Mouse (Mus musculus) adrenal gland, postnatal 4 days (tissue): ENCODE measurements around the gene Pmm1. TPM values are rescaled to one million over a fixed set of nuclear protein-coding genes. Genes with fewer than 3 reads are reported as not detected.
"Not testable (repeated sequence)": the region's sequence is repeated elsewhere in the genome, so short reads cannot be mapped to it uniquely, and the experiment has no call there.

Source experiments
- DNase-seq, 2 experiments: peaks; one replicate each; pipeline ENCODE4 v3.0.0; 2021 to 2022; ENCODE audit warnings: low spot score in 2 of 2, mixed read lengths in 2 of 2
- total RNA-seq, 2 experiments: library from RNA; stranded (reverse); gene quantifications; 2 replicates each; pipeline ENCODE4 v1.2.3; 2021

The Pmm1 gene
- total RNA-seq, 2 experiments from 2014 or later: 94.6 to 101 TPM

DNA sequence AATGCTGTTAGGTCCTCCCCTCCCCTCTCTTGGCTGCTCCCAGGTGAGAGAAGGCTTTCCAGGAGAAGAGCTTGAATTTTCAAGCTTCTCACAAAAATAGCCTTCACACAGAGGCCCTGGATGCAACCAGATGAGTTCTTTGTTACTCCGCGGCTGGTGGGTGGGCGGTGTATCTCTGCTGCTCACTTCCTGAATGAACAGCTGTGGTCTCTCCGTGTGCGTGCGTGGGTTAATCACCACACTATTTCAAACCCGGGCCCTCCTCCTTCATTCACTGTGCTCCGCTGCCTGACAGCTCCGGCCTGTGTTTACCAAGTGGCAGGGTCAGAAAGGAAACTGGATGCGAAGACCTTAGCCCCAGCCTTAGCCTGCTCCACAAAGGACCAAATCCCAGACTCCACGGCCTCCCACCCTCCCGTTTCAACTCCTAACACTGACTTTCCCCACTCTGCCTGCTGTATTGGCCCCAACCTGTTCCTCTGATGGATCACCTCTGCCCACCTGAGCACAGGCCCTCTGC, 27.7 kb downstream of the Pmm1 start:
- no peak for DNase-seq

DNA sequence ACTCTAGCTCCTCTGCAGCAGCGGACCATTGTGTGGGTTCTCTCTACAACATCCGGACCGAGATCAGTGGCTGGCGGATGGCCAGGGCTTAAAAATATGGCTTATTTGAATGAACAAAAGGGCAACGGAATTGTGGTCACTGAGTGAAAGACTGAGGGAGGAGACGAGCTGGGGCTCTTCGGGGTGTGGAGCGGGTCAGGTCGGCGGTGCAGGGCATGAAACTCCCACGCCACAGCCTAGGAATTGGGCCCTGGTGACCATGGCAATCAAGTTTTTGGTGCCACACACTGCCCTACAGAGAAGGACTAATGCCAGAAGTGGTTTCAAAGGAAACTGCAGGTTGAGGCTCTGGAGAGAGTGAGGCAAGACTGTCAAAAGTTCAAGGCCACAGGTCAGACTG, 32.5 kb downstream of the Pmm1 start:
- no peak for DNase-seq

DNA sequence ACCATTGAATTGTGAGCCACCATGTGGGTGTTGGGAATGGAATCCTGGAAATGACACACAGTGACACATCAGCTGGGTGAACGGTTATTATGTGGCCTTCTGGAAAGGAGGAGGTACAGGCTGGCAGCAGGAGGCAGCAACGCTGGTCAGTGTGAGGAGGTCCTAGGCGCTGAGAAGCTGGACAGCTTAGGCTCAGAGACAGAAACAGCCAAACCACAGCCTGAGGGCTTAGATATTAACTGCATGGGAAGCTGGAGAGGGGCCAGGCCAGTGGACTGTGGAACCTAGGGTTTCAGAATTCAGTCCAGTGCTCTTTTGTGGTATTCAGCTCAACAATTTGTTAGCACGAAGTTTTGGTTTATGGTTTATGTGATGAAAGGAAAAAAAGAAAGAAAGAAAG, 33.0 kb downstream of the Pmm1 start:
- DNase-seq: no peak

GRCm38 (mm10) chr15:81926446-81926822, 34.3 kb downstream of the Pmm1 start:
- DNase-seq: no peak

DNA sequence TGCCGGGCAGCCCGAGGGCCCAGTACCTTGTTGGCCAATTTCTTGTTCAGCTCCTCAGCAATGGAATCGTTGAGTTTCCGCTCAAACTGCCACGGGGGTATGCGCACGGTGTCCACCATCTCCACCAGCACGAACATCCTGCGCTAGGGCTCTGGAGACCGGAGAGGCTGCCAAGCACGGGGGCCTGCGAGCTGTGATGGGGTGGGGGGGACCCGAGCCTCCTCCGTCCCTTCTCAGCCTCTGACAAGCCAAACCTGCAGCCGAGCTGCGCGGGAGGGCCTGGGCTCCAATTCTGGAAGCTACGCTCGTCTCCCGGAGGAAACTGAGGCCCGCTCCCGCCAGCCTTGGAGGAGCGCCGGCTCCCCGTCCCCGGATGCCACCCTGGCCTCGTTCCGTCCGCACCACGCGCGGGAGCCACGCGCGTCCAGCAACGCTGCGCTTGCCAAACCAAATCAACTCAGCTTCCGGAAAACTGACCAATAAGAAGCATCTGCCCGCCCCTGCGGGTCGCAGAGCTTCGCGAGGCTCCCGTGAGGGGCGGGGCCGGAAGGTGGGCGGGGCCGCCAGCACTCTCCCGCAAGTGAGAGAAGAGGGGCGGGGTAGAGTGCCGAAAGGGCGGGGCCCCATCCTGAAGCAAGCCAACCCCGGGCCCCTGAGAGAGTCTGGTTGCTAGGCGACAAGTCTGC, 34.8 kb downstream of the Pmm1 start, which contains the start of gene Polr3h:
Gene Polr3h (minus strand): TSS at position 481 of the 686 bp plus-strand sequence.
- DNase-seq: peak; percentile 74 to 89

DNA sequence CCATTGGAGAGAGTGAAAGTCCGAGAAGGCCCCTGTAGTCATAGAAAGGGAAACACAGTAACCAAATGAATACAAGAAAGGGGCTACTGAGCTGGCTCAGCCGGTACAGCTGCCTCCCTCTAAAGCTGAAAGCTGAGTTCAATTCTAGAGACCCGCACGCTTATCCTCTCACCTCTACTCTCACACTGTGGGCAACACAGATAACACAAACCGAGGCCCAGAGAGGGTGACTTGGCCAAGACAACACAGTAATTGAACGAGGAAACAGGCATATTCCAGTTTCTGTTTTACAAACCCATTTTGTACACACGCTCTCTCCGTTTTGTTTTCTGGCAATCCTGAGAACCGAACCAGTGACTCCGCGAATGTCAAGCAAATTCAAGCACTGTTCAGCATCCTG, 35.8 kb downstream of the Pmm1 start:
- DNase-seq: no peak

- no peak for DNase-seq
Measured at GRCm38 (mm10) chr15:81921255-81921654, 39.5 kb downstream of the Pmm1 start.

DNA sequence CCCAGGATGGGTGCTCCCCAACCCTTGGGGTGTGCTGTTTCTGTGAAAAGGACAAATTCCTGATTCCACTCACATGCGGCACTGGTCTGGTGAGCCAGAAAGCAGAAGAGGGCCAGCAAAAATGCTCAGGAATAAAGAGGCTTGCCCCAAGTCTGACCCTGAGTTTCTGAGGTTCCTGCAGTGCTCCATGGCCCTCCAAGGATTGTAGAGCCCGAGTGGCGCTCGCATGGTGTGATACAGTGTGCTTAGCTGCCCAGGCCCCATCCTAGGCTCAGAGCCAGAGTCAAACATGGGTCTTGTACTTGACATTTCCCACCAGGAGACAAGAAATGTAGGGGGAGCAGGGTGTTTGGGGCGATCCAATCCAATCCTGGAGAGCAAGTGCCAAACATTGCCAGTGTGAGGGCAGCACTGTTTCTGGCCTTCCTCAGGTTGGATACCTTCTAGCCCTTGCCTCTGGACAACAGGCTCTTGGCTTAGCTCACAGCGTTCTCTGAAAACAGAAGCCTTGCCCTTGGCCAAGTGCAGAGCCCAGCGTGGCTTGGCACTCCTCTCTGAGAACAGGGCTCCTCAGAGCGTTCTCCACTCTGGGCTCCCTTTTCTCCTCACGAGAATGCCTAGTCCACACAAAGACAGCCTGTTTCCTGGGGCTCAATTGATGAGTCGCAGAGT, 40.0 kb downstream of the Pmm1 start:
- no peak for DNase-seq

- DNase-seq: no peak
Measured at GRCm38 (mm10) chr15:81919062-81919461, 41.7 kb downstream of the Pmm1 start.

DNA sequence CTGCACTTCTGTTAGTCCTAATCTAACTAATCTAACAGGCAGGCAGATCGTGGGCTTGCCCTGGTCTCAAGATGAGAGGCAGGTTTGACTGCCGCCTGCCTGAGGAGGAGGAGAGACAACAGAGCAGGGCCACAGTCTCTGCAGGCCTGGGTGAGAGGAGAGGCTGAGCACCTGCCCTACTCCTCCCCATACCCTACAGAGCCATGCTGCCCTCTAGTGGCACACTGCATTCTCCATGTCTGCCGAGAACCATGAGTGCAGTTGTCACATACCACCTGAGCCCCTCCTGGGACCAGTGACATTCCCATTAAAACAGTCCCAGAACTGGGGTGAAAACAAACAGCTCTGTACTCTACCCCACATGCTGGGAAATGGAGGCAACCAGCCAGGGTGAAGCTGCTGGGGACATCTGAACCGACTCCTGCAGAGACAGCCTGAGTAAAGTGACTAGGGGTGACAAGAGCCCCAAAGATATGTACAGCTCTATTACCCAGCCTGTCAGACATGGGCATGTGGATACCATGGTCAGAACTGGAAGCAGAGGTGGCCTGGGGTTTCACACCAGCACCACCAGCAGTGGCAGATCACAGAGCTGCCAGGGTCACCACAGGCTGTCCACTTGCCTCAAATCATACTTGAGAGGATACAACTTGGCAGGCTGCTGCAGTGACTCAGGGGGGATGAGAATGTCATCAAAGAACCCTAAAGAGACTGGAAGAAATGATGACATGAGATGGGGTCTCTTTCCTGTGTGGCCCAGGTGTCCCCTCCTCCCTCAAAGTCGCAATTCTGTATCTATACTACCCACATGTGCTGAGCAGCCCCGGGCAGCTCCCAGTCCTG, 42.9 kb downstream of the Pmm1 start:
- peak in 1 of 2 experiments; percentile 56 for DNase-seq

GRCm38 (mm10) chr15:81917201-81917600, 43.5 kb downstream of the Pmm1 start:
- no peak for DNase-seq

DNA sequence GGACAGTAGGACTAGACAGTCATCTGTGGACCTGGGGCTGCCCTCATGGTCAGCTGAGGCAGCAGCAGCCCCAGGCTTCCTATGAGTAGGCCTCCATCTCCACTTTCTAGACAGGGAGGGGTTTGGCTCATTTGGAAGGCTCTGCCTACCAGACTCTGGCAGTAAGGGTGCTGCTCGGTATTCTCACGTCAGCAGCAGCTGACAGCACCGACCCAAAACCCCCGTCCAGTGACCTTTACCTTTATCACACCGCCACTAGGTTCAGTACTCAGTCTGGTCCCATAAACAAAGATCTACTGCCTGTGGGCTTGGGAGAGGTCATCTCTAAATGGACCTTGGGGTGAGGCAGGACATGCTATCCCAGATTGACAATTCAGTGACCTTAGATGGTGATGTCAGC, 45.1 kb downstream of the Pmm1 start:
- DNase-seq: no peak

GRCm38 (mm10) chr15:81914668-81915067, 46.1 kb downstream of the Pmm1 start:
- DNase-seq: no peak

DNA sequence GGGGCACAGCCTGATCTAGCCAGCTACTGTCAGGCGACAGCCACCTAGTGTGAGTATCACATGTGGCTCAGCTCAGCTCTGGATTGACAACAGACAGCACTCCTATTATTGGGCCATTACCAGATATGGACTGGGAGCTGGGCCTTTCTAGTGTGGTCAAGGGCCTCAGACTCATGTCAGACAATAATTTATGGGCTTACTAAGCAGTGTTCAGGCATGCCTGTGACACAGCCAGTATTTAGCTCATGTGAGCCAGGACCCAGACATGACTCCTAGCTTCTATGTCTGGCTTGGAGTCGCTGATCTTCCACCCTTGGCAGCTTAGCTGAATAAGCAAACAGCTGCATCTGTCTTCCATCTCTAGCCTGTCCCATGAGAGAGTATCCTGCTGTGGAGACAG, 48.2 kb downstream of the Pmm1 start:
- no peak for DNase-seq

- not testable (repeated sequence) for DNase-seq
Measured at GRCm38 (mm10) chr15:81908767-81909166, 52.0 kb downstream of the Pmm1 start.

GRCm38 (mm10) chr15:81907953-81908352, 52.8 kb downstream of the Pmm1 start:
- no peak for DNase-seq

GRCm38 (mm10) chr15:81904939-81905338, 55.8 kb downstream of the Pmm1 start:
- peak in 1 of 2 experiments; percentile 66 for DNase-seq
